Mouse (Mus musculus): Measurements from ENCODE around the gene Erfe. TPM values are rescaled to one million over a fixed set of nuclear protein-coding genes. Genes with fewer than 3 reads are reported as not detected.

Gene Erfe
- polyA plus RNA-seq, 1 experiment from 2014 or later = 4.7 TPM

GRCm38 (mm10) chr1:91373414-91373835 is 7.2 kb downstream of the Erfe start:
- peaks cover 64% of the 10 kb centered on the region for H3K4me1 ChIP-seq (replicated peaks)
- no peaks in the 10 kb centered on the region for H3K27me3 ChIP-seq
- DNase-seq (peak; percentile 75), ATAC-seq (ENCODE audit: low read depth) (peak; percentile 94)
- peak overlapping the region; percentile 44 for H3K4me2 ChIP-seq
- H3K9ac ChIP-seq = peak overlapping the region; percentile 45; the same call in 1 of the 2 replicates
- whole genome bisulfite sequencing (ENCODE audit: insufficient replicate concordance) = 30% methylated on average over 6 of the region's 6 CpGs
- H3K4me3 ChIP-seq (replicated peaks) = no peak overlapping the region; the same call in 1 of the 2 replicates
- peaks cover 100% of the 10 kb centered on the region for H3K36me3 ChIP-seq
- peak overlapping the region; percentile 86 for H3K27ac ChIP-seq
- H3K9me3 ChIP-seq (replicated peaks) = no peaks in the 10 kb centered on the region

- ATAC-seq (ENCODE audit: low read depth) = peak; percentile 69
- H3K36me3 ChIP-seq = peaks cover 96% of the 10 kb centered on the region
- H3K4me2 ChIP-seq = no peak overlapping the region
- no peak overlapping the region for H3K27ac ChIP-seq
- peak; percentile 62 for DNase-seq
- H3K9ac ChIP-seq = no peak overlapping the region
- WGBS (ENCODE audit: insufficient replicate concordance) = 63% methylated on average over 7 of the region's 7 CpGs
- no peaks in the 10 kb centered on the region for H3K9me3 ChIP-seq (replicated peaks)
- no peak overlapping the region for H3K4me3 ChIP-seq (replicated peaks)
- peaks cover 5% of the 10 kb centered on the region for H3K4me1 ChIP-seq (replicated peaks)
- H3K27me3 ChIP-seq = no peaks in the 10 kb centered on the region
Observed at GRCm38 (mm10) chr1:91380453-91381090, 14.3 kb downstream of the Erfe start.

- Histone ChIP-seq H3K27me3 (no peaks in the 10 kb centered on the region), H3K27ac (no peak overlapping the region), H3K4me1 (replicated peaks) (peaks cover under 1% of the 10 kb centered on the region), H3K36me3 (peaks cover 94% of the 10 kb centered on the region), H3K9me3 (replicated peaks) (no peaks in the 10 kb centered on the region), H3K4me2 (no peak overlapping the region), H3K9ac (no peak overlapping the region), H3K4me3 (replicated peaks) (no peak overlapping the region)
- ATAC-seq (ENCODE audit: low read depth) (no peak), DNase-seq (no peak)
- 83% methylated on average over 4 of the region's 4 CpGs for WGBS (ENCODE audit: insufficient replicate concordance)
Observed at GRCm38 (mm10) chr1:91381091-91381471, 14.9 kb downstream of the Erfe start.

GRCm38 (mm10) chr1:91390369-91390768 is 24.1 kb downstream of the Erfe start:
- Histone ChIP-seq H3K27me3 (no peaks in the 10 kb centered on the region), H3K4me3 (replicated peaks) (no peak overlapping the region), H3K4me2 (no peak overlapping the region), H3K36me3 (peaks cover 94% of the 10 kb centered on the region), H3K4me1 (replicated peaks) (peaks cover 6% of the 10 kb centered on the region), H3K9me3 (replicated peaks) (no peaks in the 10 kb centered on the region), H3K27ac (no peak overlapping the region), H3K9ac (no peak overlapping the region)
- no peak for ATAC-seq (ENCODE audit: low read depth)
- DNase-seq = no peak
- WGBS (ENCODE audit: insufficient replicate concordance) = 89% methylated on average over 5 of the region's 5 CpGs

GRCm38 (mm10) chr1:91397927-91398259 is 31.7 kb downstream of the Erfe start:
- H3K27ac ChIP-seq = peak overlapping the region; percentile 85
- H3K36me3 ChIP-seq = peaks cover 36% of the 10 kb centered on the region
- peak overlapping the region; percentile 95 for H3K4me3 ChIP-seq (replicated peaks)
- peaks cover 36% of the 10 kb centered on the region for H3K4me1 ChIP-seq (replicated peaks)
- H3K9me3 ChIP-seq (replicated peaks) = no peaks in the 10 kb centered on the region
- H3K27me3 ChIP-seq = no peaks in the 10 kb centered on the region
- H3K4me2 ChIP-seq = peak overlapping the region; percentile 92
- no peak for DNase-seq
- no peak for ATAC-seq (ENCODE audit: low read depth)
- WGBS (ENCODE audit: insufficient replicate concordance) = under 1% methylated on average over 12 of the region's 12 CpGs
- H3K9ac ChIP-seq = peak overlapping the region; percentile 97

GRCm38 (mm10) chr1:91398260-91399062 is 32.2 kb downstream of the Erfe start, which contains the start of gene Ilkap:
TSS of gene Ilkap (minus strand) at chr1:91398815.
- DNase-seq (peak; percentile 79), ATAC-seq (ENCODE audit: low read depth) (peak; percentile 98)
- H3K4me1 ChIP-seq (replicated peaks) = peaks cover 36% of the 10 kb centered on the region
- H3K4me3 ChIP-seq (replicated peaks) = peak within 1 kb of the TSS; percentile 95
- WGBS (ENCODE audit: insufficient replicate concordance) = under 1% methylated on average over 90 of the region's 91 CpGs
- peak within 1 kb of the TSS; percentile 85 for H3K27ac ChIP-seq
- H3K36me3 ChIP-seq = peaks cover 30% of the 10 kb centered on the region
- peak within 1 kb of the TSS; percentile 92 for H3K4me2 ChIP-seq
- no peaks in the 10 kb centered on the region for H3K9me3 ChIP-seq (replicated peaks)
- no peaks in the 10 kb centered on the region for H3K27me3 ChIP-seq
- peak within 1 kb of the TSS; percentile 97 for H3K9ac ChIP-seq

- H3K4me2 ChIP-seq = no peak overlapping the region
- peaks cover 23% of the 10 kb centered on the region for H3K27me3 ChIP-seq
- H3K4me3 ChIP-seq (replicated peaks) = no peak overlapping the region
- no peak overlapping the region for H3K27ac ChIP-seq
- no peaks in the 10 kb centered on the region for H3K9me3 ChIP-seq (replicated peaks)
- no peak for ATAC-seq (ENCODE audit: low read depth)
- no peaks in the 10 kb centered on the region for H3K4me1 ChIP-seq (replicated peaks)
- no peaks in the 10 kb centered on the region for H3K36me3 ChIP-seq
- H3K9ac ChIP-seq = no peak overlapping the region
- 19% methylated on average over 1 of the region's 1 CpGs for WGBS (ENCODE audit: insufficient replicate concordance)
- no peak for DNase-seq
Observed at GRCm38 (mm10) chr1:91404976-91405375, 38.7 kb downstream of the Erfe start.

- Histone ChIP-seq H3K4me2 (no peak overlapping the region), H3K27ac (no peak overlapping the region), H3K4me3 (replicated peaks) (no peak overlapping the region), H3K27me3 (peaks cover 23% of the 10 kb centered on the region), H3K9me3 (replicated peaks) (no peaks in the 10 kb centered on the region), H3K9ac (no peak overlapping the region), H3K4me1 (replicated peaks) (no peaks in the 10 kb centered on the region), H3K36me3 (no peaks in the 10 kb centered on the region)
- WGBS (ENCODE audit: insufficient replicate concordance) = 41% methylated on average over 23 of the region's 23 CpGs
- no peak for DNase-seq
- ATAC-seq (ENCODE audit: low read depth) = no peak
Observed at GRCm38 (mm10) chr1:91405406-91406169, 39.4 kb downstream of the Erfe start.

- DNase-seq (no peak), ATAC-seq (ENCODE audit: low read depth) (no peak)
- Histone ChIP-seq H3K4me1 (replicated peaks) (peaks cover 10% of the 10 kb centered on the region), H3K9ac (no peak overlapping the region), H3K27ac (no peak overlapping the region), H3K4me2 (no peak overlapping the region), H3K9me3 (replicated peaks) (no peaks in the 10 kb centered on the region), H3K36me3 (no peaks in the 10 kb centered on the region), H3K4me3 (replicated peaks) (no peak overlapping the region), H3K27me3 (peaks cover 32% of the 10 kb centered on the region)
- 69% methylated on average over 4 of the region's 4 CpGs for WGBS (ENCODE audit: insufficient replicate concordance)
Observed at GRCm38 (mm10) chr1:91407819-91408218, 41.6 kb downstream of the Erfe start.

- no peak for DNase-seq
- H3K9ac ChIP-seq = peak overlapping the region; percentile 84; the same call in 1 of the 2 replicates
- ATAC-seq (ENCODE audit: low read depth) = no peak
Observed at GRCm38 (mm10) chr1:91411631-91412285, 45.5 kb downstream of the Erfe start.

More at GRCm38 (mm10) chr1:91411631-91412285, 45.5 kb downstream of the Erfe start:
- WGBS (ENCODE audit: insufficient replicate concordance) = 69% methylated on average over 8 of the region's 8 CpGs
- Histone ChIP-seq H3K4me3 (replicated peaks) (peak overlapping the region; percentile 80), H3K27ac (no peak overlapping the region), H3K27me3 (peaks cover 24% of the 10 kb centered on the region), H3K9me3 (replicated peaks) (no peaks in the 10 kb centered on the region), H3K4me1 (replicated peaks) (peaks cover 31% of the 10 kb centered on the region), H3K36me3 (peaks cover 2% of the 10 kb centered on the region; the same call in 1 of the 2 replicates), H3K4me2 (peak overlapping the region; percentile 99)

All from liver, embryonic 13.5 days (tissue).